Mouse (Mus musculus): ENCODE results near the gene Itpr2.

GRCm38 (mm10) chr6:146281176-146281899, 220.7 kb downstream of the Itpr2 start:
- TF ChIP-seq TAL1 (conservative IDR thresholded peaks at IDR 0.05; ENCODE audit: low read depth, low read length) (no peak), CTCF (IDR thresholded peaks at IDR 0.05; ENCODE audit: low read depth, low read length) (peak; percentile 30; the same call in 1 of the 2 replicates), GATA1 (IDR thresholded peaks at IDR 0.05; ENCODE audit: borderline replicate concordance, low read length) (no peak), POLR2AphosphoS5 (IDR thresholded peaks at IDR 0.05; ENCODE audit: insufficient replicate concordance, low read depth, low read length) (no peak), GATA2 (IDR thresholded peaks at IDR 0.05; ENCODE audit: borderline replicate concordance, low read depth, low read length) (no peak)

Measured in G1E (cell line).